Mouse (Mus musculus) heart, embryonic 11.5 days (tissue): Measurements from ENCODE around the gene Snip1. TPM values are rescaled to one million over a fixed set of nuclear protein-coding genes. Genes with fewer than 3 reads are reported as not detected.

Source experiments
- ATAC-seq: fragments of 200-750 bp; cut with Nextera tagmentation; replicated peaks from 2 replicates; pipeline ENCODE4 v1.8.0; 2017; ENCODE audit warnings: moderate library complexity; ENCODE audit not compliant: insufficient number of reproducible peaks, low FRiP score, low TSS enrichment
- H3K27ac ChIP-seq: fragments of 300-500 bp; sonication (generic); 2 replicates; pipeline ENCODE4 v1.5.1; 2014; ENCODE audit warnings: mild to moderate bottlenecking, low read depth, low read length
- H3K27me3 ChIP-seq: fragments of 300-500 bp; sonication (generic); 2 replicates; pipeline ENCODE4 v1.6.1; 2014; ENCODE audit warnings: mild to moderate bottlenecking, low read length, mixed read lengths; ENCODE audit not compliant: control insufficient read depth, insufficient read depth
- H3K36me3 ChIP-seq: fragments of 300-500 bp; sonication (generic); 2 replicates; pipeline ENCODE4 v1.6.1; 2014; ENCODE audit warnings: mild to moderate bottlenecking, low read length, moderate library complexity, mixed read lengths; ENCODE audit not compliant: control insufficient read depth, insufficient read depth
- H3K4me1 ChIP-seq: fragments of 300-500 bp; sonication (generic); 2 replicates; pipeline ENCODE4 v1.6.1; 2014; ENCODE audit warnings: low read length; ENCODE audit not compliant: control insufficient read depth, insufficient read depth
- H3K4me2 ChIP-seq: fragments of 300-500 bp; sonication (generic); 2 replicates; pipeline ENCODE4 v1.6.1; 2014; ENCODE audit warnings: mild to moderate bottlenecking, moderate library complexity
- H3K4me3 ChIP-seq: fragments of 300-500 bp; sonication (generic); 2 replicates; pipeline ENCODE4 v1.5.1; 2014; ENCODE audit warnings: low read depth, low read length
- H3K9ac ChIP-seq: fragments of 300-500 bp; sonication (generic); 2 replicates; pipeline ENCODE4 v1.6.1; 2014; ENCODE audit warnings: mild to moderate bottlenecking, low read depth, low read length, moderate library complexity
- H3K9me3 ChIP-seq: fragments of 300-500 bp; sonication (generic); replicated peaks from 2 replicates; pipeline ENCODE4 v1.6.1; 2016; ENCODE audit warnings: low read length; ENCODE audit not compliant: control insufficient read depth
- WGBS: fragments of 180-500 bp; shearing (Covaris S2); extraction: QIAGEN DNeasy Blood & Tissue Kit; methylation state at CpG from one replicate; pipeline ENCODE4 v1.1.7; 2014; ENCODE audit not compliant: insufficient replicate concordance; 5-methylcytosine and 5-hydroxymethylcytosine counted together
- polyA plus RNA-seq: library from polyadenylated mRNA; unstranded; fragments of >200 nt; fragmentation: Nextera tagmentation; extraction: Ambion mirVana; gene quantifications from 2 replicates; pipeline ENCODE4 v1.2.1, GENCODE M21; 2014

Snip1 gene
- polyA plus RNA-seq, result 20.6 and 20.8 TPM in 2 replicates

DNA sequence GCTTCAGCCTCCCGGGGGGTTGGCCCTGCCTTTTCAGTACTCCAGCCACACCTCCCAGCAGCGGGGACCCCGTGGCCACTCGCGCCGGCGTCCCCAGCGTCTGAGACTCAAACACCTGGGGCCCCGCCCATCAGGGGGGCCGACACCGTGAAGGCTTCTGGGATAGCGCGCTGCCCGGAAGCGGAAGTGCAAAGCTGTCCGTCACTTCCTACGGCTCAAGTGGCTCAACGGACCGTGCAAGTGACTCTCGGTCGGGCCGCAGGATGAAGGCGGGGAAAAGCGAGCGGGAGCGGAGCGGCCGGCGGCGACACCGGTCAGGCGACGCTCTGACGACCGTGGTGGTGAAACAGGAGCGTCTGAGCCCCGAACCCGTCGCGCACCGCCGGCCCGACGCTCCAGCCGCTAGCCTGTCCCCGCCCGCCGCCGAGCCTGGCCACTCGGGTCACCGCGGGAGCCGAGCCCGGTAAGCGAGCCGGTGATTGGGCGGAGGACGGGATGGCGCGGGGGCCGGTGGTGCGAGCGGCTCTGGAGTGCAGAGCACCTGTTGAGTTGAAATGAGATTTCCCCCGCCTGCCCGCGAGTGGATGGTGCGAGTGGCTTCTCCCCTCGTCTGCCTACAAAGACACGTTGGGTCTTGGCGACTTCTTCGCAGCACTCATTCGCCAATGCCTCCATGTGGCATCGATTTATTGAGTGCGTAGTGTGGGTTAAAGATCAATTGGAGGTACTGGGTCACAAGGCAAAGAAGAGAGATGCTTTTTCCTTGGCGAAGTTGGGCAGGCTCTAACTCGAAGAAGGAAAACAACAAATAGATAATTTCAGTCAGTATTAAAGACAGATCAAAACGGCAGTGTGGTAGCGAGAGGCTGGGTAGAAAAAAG, at the start of gene Snip1:
Gene Snip1 (plus strand): TSS at position 183 of the 881 bp plus-strand sequence.
- H3K27ac ChIP-seq, result 0 out of 2 replicates have a peak within 1 kb of the TSS, but pooled peaks have one; percentile 12

DNA sequence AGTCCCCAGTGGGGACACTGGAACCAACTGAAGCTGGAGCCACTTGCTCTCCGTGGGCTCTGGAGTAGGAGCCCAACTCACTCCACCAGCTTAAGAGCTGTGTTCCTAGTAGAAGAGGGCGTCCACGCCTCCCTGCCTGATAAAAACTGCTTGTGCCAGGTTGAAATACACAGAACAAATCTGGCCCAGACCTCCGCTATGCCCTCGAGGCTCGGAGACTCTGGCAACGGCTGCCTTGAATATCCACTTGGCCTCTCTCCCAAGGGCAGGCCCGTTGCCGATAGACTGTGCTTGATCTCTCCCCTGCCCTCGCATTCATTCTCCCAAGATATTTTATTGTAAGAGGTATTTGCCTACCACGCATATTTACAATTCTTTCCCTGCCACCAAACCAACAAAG, 49.0 kb upstream of the Snip1 start:
- no peak overlapping the region for H3K27ac ChIP-seq
- H3K4me2 ChIP-seq, result no peak overlapping the region
- 73% methylated on average over 11 of the region's 11 CpGs for WGBS
- no peaks in the 10 kb centered on the region for H3K4me1 ChIP-seq
- no peak for ATAC-seq
- H3K9ac ChIP-seq, result no peak overlapping the region
- H3K4me3 ChIP-seq, result no peak overlapping the region
- peaks cover 6% of the 10 kb centered on the region; the same call in 1 of the 2 replicates for H3K27me3 ChIP-seq
- H3K36me3 ChIP-seq, result no peaks in the 10 kb centered on the region
- no peaks in the 10 kb centered on the region for H3K9me3 ChIP-seq

More for the DNA sequence above, at the start of gene Snip1:
- Histone ChIP-seq H3K9me3 (no peaks in the 10 kb centered on the region), H3K4me3 (peak within 1 kb of the TSS; percentile 95), H3K4me2 (peak within 1 kb of the TSS; percentile 92), H3K27me3 (peaks cover 2% of the 10 kb centered on the region; the same call in 1 of the 2 replicates), H3K9ac (peak within 1 kb of the TSS; percentile 92), H3K4me1 (peaks cover 8% of the 10 kb centered on the region; the same call in 1 of the 2 replicates), H3K36me3 (peaks cover 21% of the 10 kb centered on the region)
- WGBS, result 1% methylated on average over 78 of the region's 78 CpGs
- ATAC-seq, result peak; percentile 91

DNA sequence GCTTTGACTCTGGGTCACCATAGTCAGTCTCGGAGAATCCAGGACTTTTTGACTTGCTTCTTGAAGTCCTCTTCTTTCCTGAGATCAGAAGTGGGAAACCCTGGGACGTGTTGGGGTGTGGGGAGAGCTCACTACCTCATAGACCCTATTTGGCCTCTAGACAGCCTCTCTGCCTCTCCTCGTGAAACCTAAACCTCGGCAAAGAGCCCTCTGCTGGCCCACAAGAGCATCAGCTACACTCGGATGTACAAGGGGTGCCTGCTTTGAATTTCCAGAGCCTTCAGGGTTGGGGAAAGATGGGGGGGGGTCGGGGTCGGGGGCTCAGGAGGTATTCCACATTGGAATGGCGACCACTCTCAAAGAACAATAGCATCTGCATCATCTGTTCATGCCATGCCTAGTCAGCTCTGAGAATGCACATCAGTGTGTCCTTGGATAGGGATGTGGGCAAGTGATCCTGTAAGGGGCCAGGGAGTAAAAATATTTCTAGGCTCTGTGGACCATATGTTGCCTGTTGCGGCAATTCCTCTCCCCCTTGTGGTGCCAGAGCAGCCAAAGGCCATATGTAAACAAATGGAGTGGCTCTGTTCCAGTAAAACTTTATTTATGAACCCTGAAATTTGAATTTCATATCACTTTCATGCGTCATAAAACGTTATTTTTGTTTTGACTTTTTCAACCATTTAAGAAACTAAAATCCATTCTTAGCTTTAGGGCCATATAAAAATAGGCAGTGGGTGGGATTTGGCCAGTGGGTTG, 45.5 kb upstream of the Snip1 start:
- ATAC-seq, result no peak
- Histone ChIP-seq H3K27me3 (peaks cover 5% of the 10 kb centered on the region; the same call in 1 of the 2 replicates), H3K27ac (no peak overlapping the region), H3K4me2 (no peak overlapping the region), H3K4me1 (no peaks in the 10 kb centered on the region), H3K9me3 (no peaks in the 10 kb centered on the region), H3K4me3 (no peak overlapping the region), H3K9ac (no peak overlapping the region), H3K36me3 (no peaks in the 10 kb centered on the region)
- 27% methylated on average over 11 of the region's 11 CpGs for WGBS

DNA sequence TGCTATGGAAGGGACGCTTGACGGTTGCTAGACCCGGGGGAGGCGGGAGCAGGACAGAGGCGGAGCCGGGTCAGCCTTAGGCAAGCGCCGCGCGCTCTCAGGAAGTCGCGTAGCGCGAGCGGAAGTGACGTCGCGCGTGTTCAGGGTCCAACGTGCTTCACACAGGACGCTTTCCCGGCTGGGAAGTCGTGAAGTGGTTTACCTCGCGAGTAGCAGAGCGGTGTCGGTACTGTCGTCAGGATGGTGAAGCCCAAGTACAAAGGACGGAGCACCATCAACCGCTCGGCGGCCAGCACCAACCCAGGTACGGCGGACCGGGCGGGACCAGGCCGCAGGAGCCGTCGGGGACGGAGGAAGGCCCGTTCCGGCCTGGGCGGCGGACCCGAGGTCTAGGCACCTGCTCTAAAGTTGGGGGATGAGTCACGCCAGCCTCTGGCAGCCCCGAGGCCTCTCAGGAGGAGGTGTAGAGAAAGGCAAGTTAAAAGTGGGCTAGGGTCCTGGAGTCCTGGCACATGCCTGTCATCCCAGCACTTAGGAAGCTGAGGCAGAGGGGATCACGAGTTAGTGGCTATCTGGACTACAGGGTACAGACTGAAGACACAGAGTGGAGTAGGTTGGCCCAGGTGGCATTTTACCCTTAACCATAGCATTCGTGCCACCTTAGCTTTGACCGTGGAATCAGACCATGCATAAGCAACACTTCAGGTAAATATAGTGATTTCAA, 36.4 kb upstream of the Snip1 start:
- H3K27ac ChIP-seq, result peak overlapping the region; percentile 38; the same call in 1 of the 2 replicates
- peaks cover 4% of the 10 kb centered on the region; the same call in 1 of the 2 replicates for H3K4me1 ChIP-seq
- WGBS, result under 1% methylated on average over 50 of the region's 50 CpGs
- H3K9me3 ChIP-seq, result no peaks in the 10 kb centered on the region
- peak; percentile 98 for ATAC-seq
- H3K27me3 ChIP-seq, result no peaks in the 10 kb centered on the region
- peak overlapping the region; percentile 64 for H3K4me2 ChIP-seq
- H3K4me3 ChIP-seq, result peak overlapping the region; percentile 90
- H3K36me3 ChIP-seq, result peaks cover 2% of the 10 kb centered on the region
- peak overlapping the region; percentile 92 for H3K9ac ChIP-seq

DNA sequence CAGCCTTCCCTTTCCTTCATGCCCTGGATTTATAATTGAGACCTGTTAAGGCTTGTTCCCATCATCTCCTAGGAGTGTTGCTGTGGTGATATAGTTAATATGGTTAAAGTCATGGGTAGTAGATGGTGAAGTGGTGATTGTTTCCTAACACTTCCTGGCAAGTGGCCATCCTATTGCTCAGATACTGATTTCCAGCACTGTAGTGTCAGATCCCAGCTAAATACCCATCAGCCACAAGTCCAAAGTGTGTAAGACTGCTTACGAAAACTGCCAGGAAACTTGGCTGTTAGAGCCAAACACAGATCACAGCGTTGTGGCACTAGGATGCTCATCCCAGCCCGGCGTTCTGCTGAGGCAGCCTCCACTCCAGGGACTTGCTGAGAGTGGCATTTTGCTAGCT, 32.1 kb upstream of the Snip1 start:
- no peaks in the 10 kb centered on the region for H3K9me3 ChIP-seq
- H3K36me3 ChIP-seq, result peaks cover 12% of the 10 kb centered on the region
- H3K27ac ChIP-seq, result no peak overlapping the region
- H3K4me1 ChIP-seq, result peaks cover 4% of the 10 kb centered on the region; the same call in 1 of the 2 replicates
- no peak overlapping the region for H3K4me3 ChIP-seq
- no peak overlapping the region for H3K9ac ChIP-seq
- H3K4me2 ChIP-seq, result no peak overlapping the region
- WGBS, result 95% methylated on average over 4 of the region's 4 CpGs
- H3K27me3 ChIP-seq, result no peaks in the 10 kb centered on the region
- ATAC-seq, result no peak

DNA sequence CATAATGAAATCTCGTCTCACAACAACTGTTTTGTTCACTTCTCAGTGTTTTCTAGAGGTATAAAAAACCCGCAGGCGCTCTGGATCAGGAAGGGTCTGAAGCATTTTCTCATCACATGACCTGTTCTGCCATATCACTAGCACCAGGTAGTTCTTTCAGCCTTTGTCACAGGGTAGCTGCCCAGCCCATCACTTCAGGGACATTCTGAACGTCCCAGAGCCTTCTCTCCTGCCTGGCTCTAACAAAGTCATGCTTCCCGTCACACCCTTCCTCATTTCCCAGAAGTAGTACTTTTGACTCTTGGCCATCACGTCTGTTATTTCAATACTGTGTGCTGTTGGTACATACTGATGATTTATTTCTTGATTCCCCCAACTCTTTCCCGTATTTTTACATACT, 22.0 kb upstream of the Snip1 start:
- H3K4me2 ChIP-seq, result no peak overlapping the region
- no peak overlapping the region for H3K9ac ChIP-seq
- no peak for ATAC-seq
- H3K4me1 ChIP-seq, result no peaks in the 10 kb centered on the region
- H3K36me3 ChIP-seq, result peaks cover 38% of the 10 kb centered on the region
- H3K27me3 ChIP-seq, result no peaks in the 10 kb centered on the region
- H3K9me3 ChIP-seq, result no peaks in the 10 kb centered on the region
- no peak overlapping the region for H3K27ac ChIP-seq
- no peak overlapping the region for H3K4me3 ChIP-seq
- 83% methylated on average over 7 of the region's 7 CpGs for WGBS

DNA sequence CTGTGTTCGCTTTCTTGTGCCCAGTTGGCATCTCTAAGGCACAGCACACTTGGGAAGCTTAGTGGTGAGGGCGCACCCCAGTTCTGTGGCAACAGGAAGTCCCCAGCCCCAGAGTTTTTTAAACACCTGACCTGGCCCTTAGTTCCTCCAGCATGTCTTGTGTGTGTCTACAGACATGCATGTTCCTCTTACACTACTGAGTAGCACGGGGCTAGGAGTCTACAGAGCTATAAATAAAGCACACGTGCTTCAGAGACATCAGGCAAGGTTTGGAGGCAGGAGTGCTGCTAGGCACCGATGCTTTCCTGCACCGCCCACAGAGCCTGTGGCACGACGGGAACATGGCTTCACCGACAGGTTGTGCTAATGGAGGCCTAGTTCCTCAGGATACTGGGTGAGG, 11.1 kb upstream of the Snip1 start:
- Histone ChIP-seq H3K4me3 (no peak overlapping the region), H3K36me3 (peaks cover 15% of the 10 kb centered on the region), H3K27me3 (no peaks in the 10 kb centered on the region), H3K4me1 (peaks cover 14% of the 10 kb centered on the region), H3K4me2 (no peak overlapping the region), H3K27ac (no peak overlapping the region), H3K9me3 (no peaks in the 10 kb centered on the region), H3K9ac (no peak overlapping the region)
- 73% methylated on average over 9 of the region's 9 CpGs for WGBS
- ATAC-seq, result no peak

DNA sequence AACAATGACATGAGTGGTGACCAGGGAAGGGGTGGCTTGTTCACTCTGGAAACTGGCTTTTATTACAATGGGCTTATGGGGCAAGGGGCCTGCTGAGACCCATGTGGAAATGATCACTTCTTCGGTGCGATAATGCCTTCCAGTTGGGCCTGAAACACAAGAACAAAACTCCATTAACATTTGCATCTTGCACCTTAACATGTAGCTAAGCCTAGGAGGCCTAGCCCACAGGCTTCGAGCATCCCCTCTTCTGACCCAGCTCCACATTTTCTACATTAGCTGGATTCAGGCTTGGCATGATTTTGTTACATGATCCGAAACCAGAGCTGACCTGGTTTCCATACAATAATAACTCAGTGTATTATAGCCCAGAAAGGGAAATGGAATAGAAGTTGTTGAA, 10.0 kb upstream of the Snip1 start:
- Histone ChIP-seq H3K27ac (no peak overlapping the region), H3K27me3 (no peaks in the 10 kb centered on the region), H3K9me3 (no peaks in the 10 kb centered on the region), H3K9ac (no peak overlapping the region), H3K4me1 (peaks cover 14% of the 10 kb centered on the region), H3K4me3 (no peak overlapping the region), H3K36me3 (peaks cover 15% of the 10 kb centered on the region), H3K4me2 (no peak overlapping the region)
- WGBS, result 89% methylated on average over 4 of the region's 4 CpGs
- no peak for ATAC-seq
